Mouse (Mus musculus) midbrain, embryonic 11.5 days (tissue): ENCODE measurements at regions not wholly inside any gene's neighbourhood (a gene's known extent, or its start where the extent isn't known, plus 50 kb on each side); places are given as distances from the start of the nearest gene placed in this dataset.
"Not testable (repeated sequence)": the region's sequence is repeated elsewhere in the genome, so short reads cannot be mapped to it uniquely, and the experiment has no call there.

Experiments used
- ATAC-seq: fragments of 200-750 bp; cut with Nextera tagmentation; 2 replicates; pipeline ENCODE4 v1.8.0; 2017; ENCODE audit warnings: moderate TSS enrichment, moderate library complexity; ENCODE audit not compliant: low FRiP score
- DNase-seq: peaks from one replicate; pipeline ENCODE4 v3.0.0; 2015; ENCODE audit warnings: low spot score; ENCODE audit errors: missing footprints
- H3K27ac ChIP-seq: fragments of 300-500 bp; sonication (generic); 2 replicates; pipeline ENCODE4 v1.5.1; 2014; ENCODE audit warnings: low read depth, low read length
- H3K27me3 ChIP-seq: fragments of 300-500 bp; sonication (generic); 2 replicates; pipeline ENCODE4 v1.6.1; 2014; ENCODE audit warnings: mild to moderate bottlenecking, low read length, moderate library complexity, mixed read lengths; ENCODE audit not compliant: control insufficient read depth, insufficient read depth
- H3K36me3 ChIP-seq: fragments of 300-500 bp; sonication (generic); 2 replicates; pipeline ENCODE4 v1.6.1; 2014; ENCODE audit warnings: mild to moderate bottlenecking, low read length, moderate library complexity, mixed read lengths; ENCODE audit not compliant: control insufficient read depth, insufficient read depth
- H3K4me1 ChIP-seq: fragments of 300-500 bp; sonication (generic); 2 replicates; pipeline ENCODE4 v1.6.1; 2014; ENCODE audit warnings: low read length; ENCODE audit not compliant: control insufficient read depth, insufficient read depth
- H3K4me2 ChIP-seq: fragments of 300-500 bp; sonication (generic); 2 replicates; pipeline ENCODE4 v1.6.1; 2014; ENCODE audit warnings: mild to moderate bottlenecking, moderate library complexity
- H3K4me3 ChIP-seq: fragments of 300-500 bp; sonication (generic); 2 replicates; pipeline ENCODE4 v1.5.1; 2014; ENCODE audit warnings: low read depth, low read length
- H3K9ac ChIP-seq: fragments of 300-500 bp; sonication (generic); 2 replicates; pipeline ENCODE4 v1.6.1; 2014; ENCODE audit warnings: low read length
- H3K9me3 ChIP-seq: fragments of 300-500 bp; sonication (generic); 2 replicates; pipeline ENCODE4 v1.6.1; 2016; ENCODE audit warnings: low read length; ENCODE audit not compliant: control insufficient read depth
- WGBS: fragments of 180-500 bp; shearing (Covaris S2); extraction: QIAGEN DNeasy Blood & Tissue Kit; methylation state at CpG from one replicate; pipeline ENCODE4 v1.1.7; 2014; 5-methylcytosine and 5-hydroxymethylcytosine counted together

DNA sequence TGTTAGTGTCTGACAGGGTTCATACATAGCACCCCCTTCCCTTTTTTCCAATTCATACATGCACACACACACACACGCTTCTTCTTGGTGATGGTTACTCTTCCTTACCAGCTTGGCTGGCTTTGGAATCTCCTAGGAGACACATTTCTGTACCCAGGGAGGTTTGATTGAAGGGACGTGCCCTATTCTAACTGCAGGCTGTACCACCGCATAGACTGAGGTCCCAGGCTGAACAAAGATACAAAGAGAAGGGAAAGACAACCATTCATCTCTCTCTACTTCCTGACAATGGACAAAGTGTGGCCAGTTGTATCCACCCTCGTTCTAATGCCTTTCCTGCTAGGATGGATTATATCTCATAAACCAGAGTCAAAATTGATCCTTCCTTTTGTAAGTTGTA lies 100.0 kb downstream of the Raet1d start:
- H3K27ac ChIP-seq: peak overlapping the region; percentile 78; the same call in 1 of the 2 replicates
- peak; percentile 85 for DNase-seq
- 28% methylated on average over 4 of the region's 4 CpGs for WGBS
- peak; percentile 27; the same call in 1 of the 2 replicates for ATAC-seq
- H3K4me1 ChIP-seq, H3K4me2 ChIP-seq, H3K27me3 ChIP-seq, H3K9ac ChIP-seq, H3K9me3 ChIP-seq, H3K36me3 ChIP-seq, H3K4me3 ChIP-seq: not testable (repeated sequence)

DNA sequence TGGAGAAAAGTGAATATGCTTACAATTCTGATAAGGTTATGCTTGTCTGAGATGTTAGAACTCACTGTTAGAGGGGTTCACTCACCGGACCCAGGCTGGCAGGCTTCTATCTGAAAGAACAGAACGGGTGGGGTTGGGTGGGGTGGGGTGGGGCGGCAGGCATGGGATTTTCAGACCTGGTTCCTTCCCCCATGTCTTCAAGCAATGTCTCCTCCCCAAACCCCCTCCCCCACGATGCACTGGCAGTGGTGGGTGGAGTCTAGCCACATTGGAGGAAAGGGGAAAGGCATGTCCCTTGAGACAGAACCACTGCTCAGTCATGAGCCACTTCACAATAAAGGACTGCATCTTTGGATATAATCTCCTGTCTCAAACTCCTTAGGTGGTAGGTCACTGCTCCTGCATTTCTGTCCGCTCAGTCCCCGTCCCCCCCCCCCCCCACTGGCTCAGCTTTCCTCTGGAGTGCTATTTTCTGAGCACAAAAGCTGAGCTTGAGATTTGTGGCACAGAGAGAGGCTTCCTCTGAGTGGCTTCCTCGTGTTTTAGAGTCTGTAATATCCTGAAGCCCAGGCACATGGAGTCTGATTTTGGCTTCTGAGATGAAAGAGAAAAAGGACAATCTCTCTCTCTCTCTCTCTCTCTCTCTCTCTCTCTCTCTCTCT lies 100.6 kb downstream of the Raet1d start:
- Histone ChIP-seq H3K4me2 (peak overlapping the region; percentile 23; the same call in 1 of the 2 replicates), H3K27ac (peak overlapping the region; percentile 78)
- DNase-seq: peak; percentile 88
- H3K9ac ChIP-seq, H3K36me3 ChIP-seq, H3K9me3 ChIP-seq, H3K4me1 ChIP-seq, H3K4me3 ChIP-seq, H3K27me3 ChIP-seq: not testable (repeated sequence)
- ATAC-seq: peak; percentile 92
- WGBS: 3% methylated on average over 7 of the region's 7 CpGs

DNA sequence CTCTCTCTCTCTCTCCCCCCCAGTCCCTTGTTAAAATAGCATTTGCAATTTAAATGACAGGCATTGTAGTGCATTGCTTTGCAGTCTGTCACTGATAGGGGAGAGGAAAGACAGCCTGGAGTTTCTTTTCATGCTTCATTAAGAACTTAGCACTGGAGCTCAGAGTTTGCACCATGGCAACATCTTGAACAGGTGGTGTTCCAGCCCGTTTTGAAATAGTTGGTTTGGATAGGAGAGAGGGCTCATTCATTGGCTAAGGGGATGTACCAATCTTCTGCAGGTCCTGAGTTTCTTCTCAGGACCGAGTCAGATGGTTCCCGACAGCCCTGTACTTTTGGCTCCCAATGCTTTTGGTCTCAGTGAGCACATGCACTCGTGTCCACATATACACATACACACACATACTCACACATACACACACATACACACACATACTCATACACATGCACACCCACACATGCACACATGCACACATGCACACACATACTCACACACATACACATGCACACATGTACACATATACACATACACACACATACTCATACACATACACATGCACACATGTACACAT lies 101.2 kb downstream of the Raet1d start:
- not testable (repeated sequence) for H3K9me3 ChIP-seq, H3K4me3 ChIP-seq, H3K27me3 ChIP-seq, H3K36me3 ChIP-seq, H3K9ac ChIP-seq, H3K4me1 ChIP-seq, H3K4me2 ChIP-seq
- WGBS: 27% methylated on average over 4 of the region's 4 CpGs
- ATAC-seq (peak; percentile 90), DNase-seq (peak; percentile 90)
- peak overlapping the region; percentile 72 for H3K27ac ChIP-seq

DNA sequence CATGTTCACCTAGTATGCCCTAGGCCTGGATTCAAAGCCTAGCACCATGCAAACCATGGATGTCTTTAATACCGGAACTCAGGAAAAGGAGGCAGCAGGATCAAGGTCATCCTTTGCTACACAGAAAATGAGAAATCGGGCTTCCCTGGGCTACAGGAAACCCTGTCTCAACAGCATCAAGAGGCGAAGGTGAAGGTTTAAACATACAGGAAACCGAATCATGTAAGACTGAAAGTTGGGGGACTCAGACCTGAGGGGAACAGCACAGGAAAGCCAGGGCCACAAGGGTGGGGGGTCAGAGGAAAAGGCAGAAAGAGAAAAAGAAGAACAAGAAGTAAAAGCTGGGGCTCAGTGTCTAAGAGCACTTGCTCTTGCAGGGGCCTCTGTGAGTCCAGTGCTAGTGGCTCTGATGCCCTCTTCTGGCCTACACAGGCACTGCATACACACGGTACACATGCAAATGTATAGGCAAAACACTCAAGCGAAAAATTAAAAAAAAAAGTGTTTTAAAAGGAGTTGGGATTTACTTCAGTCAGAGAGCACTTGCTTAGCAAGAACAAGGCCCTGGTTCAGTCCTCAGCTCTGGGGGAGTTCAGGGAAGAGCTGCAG lies 111.5 kb downstream of the Raet1d start:
- ATAC-seq, H3K4me2 ChIP-seq, H3K27ac ChIP-seq, H3K27me3 ChIP-seq, H3K4me1 ChIP-seq, H3K36me3 ChIP-seq, H3K9me3 ChIP-seq, H3K4me3 ChIP-seq, H3K9ac ChIP-seq: not testable (repeated sequence)
- 92% methylated on average over 6 of the region's 6 CpGs for WGBS
- peak; percentile 86 for DNase-seq

DNA sequence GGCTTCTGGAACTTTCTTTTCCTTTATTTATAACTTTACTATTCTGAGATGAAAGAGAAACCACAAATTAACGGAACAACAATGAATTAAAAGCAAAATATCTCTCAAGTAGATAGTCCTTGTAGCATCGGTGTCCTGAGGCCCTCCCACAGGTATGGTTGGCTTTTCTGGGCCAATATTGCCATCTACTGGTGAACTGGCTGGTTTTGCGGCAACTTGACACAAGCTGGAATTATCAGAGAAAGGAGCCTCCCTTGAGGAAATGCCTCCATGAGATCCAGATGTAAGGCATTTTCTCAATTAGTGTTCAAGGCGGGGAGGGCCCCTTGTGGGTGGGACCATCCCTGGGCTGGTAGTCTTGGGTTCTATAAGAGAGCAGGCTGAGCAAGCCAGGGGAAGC lies 119.5 kb downstream of the Raet1d start:
- not testable (repeated sequence) for H3K36me3 ChIP-seq, H3K9ac ChIP-seq, H3K4me3 ChIP-seq, H3K4me2 ChIP-seq, H3K27me3 ChIP-seq, H3K4me1 ChIP-seq, H3K9me3 ChIP-seq, H3K27ac ChIP-seq
- peak; percentile 95 for DNase-seq
- ATAC-seq: peak; percentile 78
- WGBS: 8% methylated on average over 4 of the region's 4 CpGs

DNA sequence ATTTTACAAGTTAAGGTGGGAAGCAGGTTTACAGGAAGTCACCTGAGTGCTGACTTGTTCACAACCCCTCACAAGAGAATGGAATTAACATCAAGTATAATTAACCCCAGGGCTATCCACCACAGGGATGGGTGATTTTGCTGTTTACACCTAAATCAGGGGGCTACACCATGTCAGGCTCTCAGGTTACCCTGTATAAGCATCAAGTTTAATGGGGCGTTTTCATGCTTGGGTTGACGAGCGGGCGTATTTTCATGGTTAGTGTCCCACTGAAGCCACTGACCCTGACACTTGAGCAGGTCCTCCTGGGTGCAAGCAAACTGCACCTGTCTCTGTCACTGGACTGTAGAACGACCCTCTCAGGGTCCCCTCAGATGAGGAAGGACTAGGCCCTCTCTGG lies 126.7 kb downstream of the Raet1d start:
- DNase-seq, H3K9ac ChIP-seq, H3K27ac ChIP-seq, ATAC-seq, H3K36me3 ChIP-seq, H3K27me3 ChIP-seq, H3K4me3 ChIP-seq, H3K4me1 ChIP-seq, H3K4me2 ChIP-seq, H3K9me3 ChIP-seq: not testable (repeated sequence)
- 89% methylated on average over 5 of the region's 5 CpGs for WGBS

DNA sequence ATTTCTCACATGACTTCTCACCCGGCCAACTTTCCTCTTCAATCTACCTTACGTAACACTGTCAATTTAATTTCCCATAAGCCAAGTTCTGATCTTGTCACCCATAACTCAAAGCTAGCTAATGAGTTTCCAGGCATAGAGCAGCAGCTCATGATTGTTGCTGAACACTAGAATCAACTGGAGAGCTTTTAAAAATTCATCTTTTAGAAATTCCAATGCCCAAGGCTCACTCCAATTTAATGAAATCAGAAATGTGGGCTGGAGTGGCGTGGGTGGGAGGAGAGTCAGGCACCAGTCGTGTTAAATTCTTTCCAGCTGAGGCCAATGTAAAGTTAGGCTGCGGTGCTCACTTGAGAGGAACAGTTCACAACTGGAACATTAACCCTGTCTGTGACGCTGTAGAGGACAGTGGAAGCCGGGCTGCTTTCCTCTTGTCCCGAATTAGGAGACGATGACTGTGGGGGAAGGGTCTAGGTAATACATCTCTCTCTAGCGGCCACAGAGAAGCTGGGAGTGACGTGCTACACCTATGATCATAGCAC lies 131.5 kb downstream of the Raet1d start:
- H3K9ac ChIP-seq, H3K9me3 ChIP-seq, H3K4me1 ChIP-seq, H3K4me2 ChIP-seq, DNase-seq, ATAC-seq, H3K27ac ChIP-seq, H3K4me3 ChIP-seq, H3K27me3 ChIP-seq, H3K36me3 ChIP-seq: not testable (repeated sequence)
- 84% methylated on average over 9 of the region's 11 CpGs for WGBS

DNA sequence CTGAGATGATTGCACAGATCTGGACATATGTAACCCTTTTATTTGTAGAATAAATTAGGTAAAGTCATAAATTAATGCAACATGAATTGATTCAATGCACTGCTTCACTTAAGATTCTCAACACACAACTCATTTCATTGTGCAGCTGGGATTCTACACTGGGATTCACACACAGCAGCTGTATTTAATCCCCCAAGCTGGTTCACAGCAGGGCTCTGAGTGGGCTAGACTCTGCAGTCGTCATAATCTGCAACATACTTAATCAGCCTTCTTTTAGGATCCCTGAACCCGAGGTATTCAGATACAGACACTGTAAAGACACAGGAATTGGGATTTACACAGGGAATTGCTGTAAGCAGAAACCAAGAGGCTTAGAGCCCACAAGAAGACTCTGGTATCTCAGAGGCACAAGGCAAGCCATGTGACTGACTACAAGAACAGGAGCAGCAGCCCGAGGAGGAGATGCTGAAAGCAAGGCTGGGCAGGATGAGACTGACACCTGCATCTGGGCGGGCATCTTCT lies 135.7 kb downstream of the Raet1d start:
- no peaks in the 10 kb centered on the region for H3K36me3 ChIP-seq
- DNase-seq (peak; percentile 83), ATAC-seq (peak; percentile 63; the same call in 1 of the 2 replicates)

More for the DNA sequence above, 135.7 kb downstream of the Raet1d start:
- Histone ChIP-seq H3K9ac (no peak overlapping the region), H3K9me3 (no peaks in the 10 kb centered on the region), H3K27ac (no peak overlapping the region), H3K4me1 (no peaks in the 10 kb centered on the region), H3K27me3 (no peaks in the 10 kb centered on the region), H3K4me2 (no peak overlapping the region), H3K4me3 (no peak overlapping the region)
- WGBS: 38% methylated on average over 4 of the region's 4 CpGs
